Mouse (Mus musculus) liver, adult 2 months (tissue): Measurements from ENCODE around the gene Impad1. TPM values are rescaled to one million over a fixed set of nuclear protein-coding genes. Genes with fewer than 3 reads are reported as not detected.

Source experiments
- DNase-seq: peaks from one replicate; pipeline ENCODE4 v3.0.0-alpha.2; 2011; ENCODE audit warnings: low read depth, low spot score; ENCODE audit errors: extremely low read depth
- H3K27ac ChIP-seq: fragments of 200-500 bp; replicated peaks from 2 replicates; pipeline ENCODE4 v1.5.1; 2012; ENCODE audit warnings: low read depth, mild to moderate bottlenecking, control low read depth, inconsistent platforms, low read length; ENCODE audit not compliant: insufficient read depth
- H3K27me3 ChIP-seq: fragments of 200-500 bp; 2 replicates; pipeline ENCODE4 v1.6.1; 2012; ENCODE audit warnings: mild to moderate bottlenecking, moderate library complexity, low read length, inconsistent platforms; ENCODE audit not compliant: control insufficient read depth, insufficient read depth
- H3K36me3 ChIP-seq: fragments of 200-500 bp; 2 replicates; pipeline ENCODE4 v1.6.1; 2012; ENCODE audit warnings: low read length, inconsistent platforms; ENCODE audit not compliant: control insufficient read depth, insufficient read depth
- H3K4me1 ChIP-seq: fragments of 200-500 bp; 2 replicates; pipeline ENCODE4 v1.6.1; 2011; ENCODE audit warnings: low read length; ENCODE audit not compliant: control insufficient read depth, insufficient read depth
- H3K4me3 ChIP-seq: fragments of 200-500 bp; 2 replicates; pipeline ENCODE4 v1.5.1; 2011; ENCODE audit warnings: low read depth, mild to moderate bottlenecking, control low read depth, low read length, moderate library complexity; ENCODE audit not compliant: insufficient read depth
- H3K79me2 ChIP-seq: fragments of 200-500 bp; 2 replicates; pipeline ENCODE4 v1.6.1; 2012; ENCODE audit warnings: inconsistent platforms, mild to moderate bottlenecking, low read length, moderate library complexity; ENCODE audit not compliant: control insufficient read depth, insufficient read depth
- H3K9ac ChIP-seq: fragments of 200-500 bp; 2 replicates; pipeline ENCODE4 v1.6.1; 2012; ENCODE audit warnings: low read depth, mild to moderate bottlenecking, control low read depth, inconsistent platforms, low read length
- CTCF ChIP-seq: fragments of 200-500 bp; IDR thresholded peaks from 2 replicates; pipeline ENCODE4 v1.5.1; 2011; ENCODE audit warnings: low read depth, low read length, control low read depth
- POLR2A ChIP-seq: fragments of 200-500 bp; IDR thresholded peaks from 2 replicates; pipeline ENCODE4 v1.6.1; 2011; ENCODE audit warnings: low read length, control low read depth; ENCODE audit not compliant: insufficient read depth; ENCODE audit errors: extremely low read depth
- WGBS: fragments of 180-500 bp; shearing (Covaris S2); methylation state at CpG from one replicate; pipeline ENCODE4 v1.1.7; 2018; 5-methylcytosine and 5-hydroxymethylcytosine counted together
- polyA plus RNA-seq: library from polyadenylated mRNA; depleted of rRNA; stranded (reverse); fragments of >200 nt; gene quantifications from 2 replicates; pipeline ENCODE4 v1.2.3, GENCODE M21; 2012
- total RNA-seq: library from RNA; depleted of rRNA; stranded (reverse); fragments of >200 nt; gene quantifications from 2 replicates; pipeline ENCODE4 v1.2.3, GENCODE M21; 2014

Gene Impad1
- total and polyA plus RNA-seq, 2 experiments = 4.7 to 26.6 TPM

GRCm38 (mm10) chr4:4722081-4722480, 71.1 kb downstream of the Impad1 start:
- TF ChIP-seq CTCF (no peak), POLR2A (no peak)
- Histone ChIP-seq H3K36me3 (no peaks in the 10 kb centered on the region), H3K9ac (no peak overlapping the region), H3K27me3 (no peaks in the 10 kb centered on the region), H3K27ac (no peak overlapping the region), H3K4me1 (no peaks in the 10 kb centered on the region), H3K79me2 (no peaks in the 10 kb centered on the region), H3K4me3 (no peak overlapping the region)
- 57% methylated on average over 1 of the region's 1 CpGs for WGBS
- no peak for DNase-seq

GRCm38 (mm10) chr4:4717763-4718347, 75.3 kb downstream of the Impad1 start:
- Histone ChIP-seq H3K36me3 (no peaks in the 10 kb centered on the region), H3K4me1 (no peaks in the 10 kb centered on the region), H3K27me3 (no peaks in the 10 kb centered on the region), H3K9ac (no peak overlapping the region), H3K27ac (no peak overlapping the region), H3K79me2 (no peaks in the 10 kb centered on the region), H3K4me3 (no peak overlapping the region)
- WGBS = 52% methylated on average over 4 of the region's 4 CpGs
- no peak for DNase-seq
- TF ChIP-seq POLR2A (no peak), CTCF (no peak)
